Mouse (Mus musculus) limb, embryonic 11.5 days (tissue): ENCODE results near the gene Irak3. TPM values are rescaled to one million over a fixed set of nuclear protein-coding genes. Genes with fewer than 3 reads are reported as not detected.
"Not testable (repeated sequence)": the region's sequence is repeated elsewhere in the genome, so short reads cannot be mapped to it uniquely, and the experiment has no call there.

ENCODE experiments used
- ATAC-seq: fragments of 200-750 bp; cut with Nextera tagmentation; 2 replicates; pipeline ENCODE4 v1.8.0; 2017; ENCODE audit warnings: low read depth; ENCODE audit not compliant: insufficient number of reproducible peaks, low FRiP score, low TSS enrichment
- DNase-seq: peaks from one replicate; pipeline ENCODE4 v3.0.0-alpha.2; 2015; ENCODE audit warnings: low spot score
- H3K27ac ChIP-seq: fragments of 300-500 bp; sonication (generic); replicated peaks from 2 replicates; pipeline ENCODE4 v1.5.1; 2014; ENCODE audit warnings: low read depth, mild to moderate bottlenecking, low read length
- H3K27me3 ChIP-seq: fragments of 300-500 bp; sonication (generic); 2 replicates; pipeline ENCODE4 v1.6.1; 2014; ENCODE audit warnings: mild to moderate bottlenecking, low read length, mixed read lengths; ENCODE audit not compliant: control insufficient read depth, insufficient read depth
- H3K36me3 ChIP-seq: fragments of 300-500 bp; sonication (generic); 2 replicates; pipeline ENCODE4 v1.6.1; 2014; ENCODE audit warnings: mild to moderate bottlenecking, low read length, moderate library complexity, mixed read lengths; ENCODE audit not compliant: control insufficient read depth, insufficient read depth
- H3K4me1 ChIP-seq: fragments of 300-500 bp; sonication (generic); 2 replicates; pipeline ENCODE4 v1.6.1; 2014; ENCODE audit warnings: low read length, mixed read lengths; ENCODE audit not compliant: control insufficient read depth, insufficient read depth
- H3K4me2 ChIP-seq: fragments of 300-500 bp; sonication (generic); 2 replicates; pipeline ENCODE4 v1.6.1; 2014; ENCODE audit warnings: low read depth, mild to moderate bottlenecking, moderate library complexity; ENCODE audit not compliant: severe bottlenecking
- H3K4me3 ChIP-seq: fragments of 300-500 bp; sonication (generic); 2 replicates; pipeline ENCODE4 v1.5.1; 2014; ENCODE audit warnings: low read depth, low read length
- H3K9ac ChIP-seq: fragments of 300-500 bp; sonication (generic); 2 replicates; pipeline ENCODE4 v1.6.1; 2014; ENCODE audit warnings: mild to moderate bottlenecking, low read length
- H3K9me3 ChIP-seq: fragments of 300-500 bp; sonication (generic); 2 replicates; pipeline ENCODE4 v1.6.1; 2016; ENCODE audit warnings: low read length; ENCODE audit not compliant: control insufficient read depth
- WGBS: fragments of 180-500 bp; shearing (Covaris S2); extraction: QIAGEN DNeasy Blood & Tissue Kit; methylation state at CpG from one replicate; pipeline ENCODE4 v1.1.7; 2014; 5-methylcytosine and 5-hydroxymethylcytosine counted together
- polyA plus RNA-seq: library from polyadenylated mRNA; unstranded; fragments of >200 nt; fragmentation: Nextera tagmentation; extraction: Ambion mirVana; gene quantifications from 2 replicates; pipeline ENCODE4 v1.2.1, GENCODE M21; 2014

Irak3 gene
- polyA plus RNA-seq, 1 experiment from 2014 or later: 0.63 TPM

DNA sequence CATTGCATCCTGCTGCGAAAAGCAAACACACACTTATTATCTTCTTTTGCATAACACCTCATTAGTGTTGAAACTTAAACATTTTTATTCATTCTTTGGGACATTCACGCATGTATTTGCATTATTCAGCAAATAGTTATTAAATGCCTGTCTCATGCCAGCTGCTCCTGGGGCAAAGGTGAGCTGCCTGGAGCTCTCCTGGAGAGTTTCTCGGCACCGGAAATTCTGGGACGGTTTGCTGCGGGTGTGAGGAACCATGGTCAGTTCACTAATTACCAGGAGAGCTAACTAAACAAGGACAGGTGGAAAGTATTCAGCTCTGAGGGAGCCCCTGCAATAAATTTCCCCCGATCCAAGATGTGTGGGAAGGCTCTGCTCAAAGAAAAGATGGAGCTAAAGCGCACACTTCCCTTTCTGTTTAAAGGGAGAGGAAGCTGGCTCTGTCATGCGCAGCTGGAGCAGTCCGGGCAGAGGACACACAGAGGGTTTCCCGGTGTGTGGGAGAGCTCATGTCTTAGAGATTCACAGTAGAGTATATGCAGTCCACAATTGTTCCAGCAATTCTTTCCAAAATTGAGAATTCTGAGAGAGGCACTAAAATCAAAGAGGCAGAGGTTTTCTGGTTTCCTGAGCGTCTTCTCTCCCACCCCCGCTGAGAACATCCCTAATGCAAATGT is 73.2 kb downstream of the Irak3 start:
- ATAC-seq: no peak
- Histone ChIP-seq H3K27me3 (no peaks in the 10 kb centered on the region), H3K27ac (no peak overlapping the region), H3K9me3 (no peaks in the 10 kb centered on the region), H3K4me3 (no peak overlapping the region), H3K36me3 (no peaks in the 10 kb centered on the region), H3K4me2 (no peak overlapping the region), H3K9ac (no peak overlapping the region), H3K4me1 (peaks cover 5% of the 10 kb centered on the region; the same call in 1 of the 2 replicates)
- no peak for DNase-seq
- 35% methylated on average over 13 of the region's 13 CpGs for WGBS

DNA sequence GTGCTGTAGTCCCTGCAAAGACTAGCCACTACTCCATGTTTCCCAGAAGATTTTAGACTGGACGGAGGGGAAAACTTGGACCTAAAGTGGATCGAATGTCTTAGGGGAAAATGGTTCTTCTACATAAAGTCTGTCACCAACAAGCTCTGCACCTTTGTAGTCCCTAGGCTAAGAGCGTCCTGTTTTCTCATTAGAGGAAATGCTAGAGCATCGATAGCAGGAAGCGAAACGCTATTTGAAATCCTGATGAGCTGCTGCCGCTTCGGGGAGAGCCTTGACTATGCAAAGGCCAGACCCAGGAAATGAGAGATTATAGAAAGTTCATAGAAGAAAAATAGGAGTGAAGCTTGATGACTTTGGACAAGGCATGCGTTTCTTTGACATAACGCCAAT is 76.5 kb downstream of the Irak3 start:
- H3K36me3 ChIP-seq: no peaks in the 10 kb centered on the region
- no peak overlapping the region for H3K4me3 ChIP-seq
- WGBS: 72% methylated on average over 10 of the region's 10 CpGs
- H3K4me1 ChIP-seq: no peaks in the 10 kb centered on the region
- H3K27me3 ChIP-seq: no peaks in the 10 kb centered on the region
- H3K9ac ChIP-seq: no peak overlapping the region
- H3K9me3 ChIP-seq: no peaks in the 10 kb centered on the region
- H3K4me2 ChIP-seq: no peak overlapping the region
- no peak for DNase-seq
- no peak for ATAC-seq
- H3K27ac ChIP-seq: no peak overlapping the region

DNA sequence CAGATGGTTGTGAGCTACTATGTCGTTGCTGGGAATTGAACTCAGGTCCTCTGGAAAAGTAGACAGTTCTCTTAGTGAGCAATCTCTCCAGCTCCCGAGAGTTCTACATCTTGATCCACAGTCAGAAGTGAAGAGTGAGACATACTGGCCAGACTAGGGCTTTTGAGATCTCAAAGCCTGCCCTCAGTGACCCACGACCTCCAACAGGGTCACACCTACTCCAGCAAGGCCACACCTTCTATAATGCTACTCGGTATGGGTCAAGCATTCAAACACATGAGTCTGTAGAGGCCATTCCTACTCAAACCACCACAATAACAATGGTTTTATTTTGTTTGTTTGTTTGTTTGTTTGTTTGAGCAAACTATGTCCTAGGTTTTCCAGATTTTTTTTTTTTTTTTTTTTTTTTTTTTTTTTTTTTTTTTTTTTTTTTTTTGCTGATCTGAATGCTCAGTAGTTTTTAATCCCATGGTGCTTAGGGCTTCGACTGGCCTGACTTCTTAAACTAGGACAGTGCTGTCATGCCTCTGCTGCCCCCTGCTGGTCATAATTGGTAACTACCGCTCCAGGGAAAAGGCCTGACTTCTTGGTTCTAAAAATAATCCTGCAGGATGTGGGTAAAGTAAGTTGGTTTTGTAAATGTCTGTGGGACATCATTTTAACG is 77.0 kb downstream of the Irak3 start:
- Histone ChIP-seq H3K4me1 (no peaks in the 10 kb centered on the region), H3K9me3 (no peaks in the 10 kb centered on the region), H3K4me2 (no peak overlapping the region), H3K9ac (no peak overlapping the region), H3K27ac (no peak overlapping the region), H3K36me3 (no peaks in the 10 kb centered on the region), H3K27me3 (no peaks in the 10 kb centered on the region), H3K4me3 (no peak overlapping the region)
- DNase-seq (peak; percentile 89), ATAC-seq (no peak)
- 52% methylated on average over 7 of the region's 7 CpGs for WGBS

DNA sequence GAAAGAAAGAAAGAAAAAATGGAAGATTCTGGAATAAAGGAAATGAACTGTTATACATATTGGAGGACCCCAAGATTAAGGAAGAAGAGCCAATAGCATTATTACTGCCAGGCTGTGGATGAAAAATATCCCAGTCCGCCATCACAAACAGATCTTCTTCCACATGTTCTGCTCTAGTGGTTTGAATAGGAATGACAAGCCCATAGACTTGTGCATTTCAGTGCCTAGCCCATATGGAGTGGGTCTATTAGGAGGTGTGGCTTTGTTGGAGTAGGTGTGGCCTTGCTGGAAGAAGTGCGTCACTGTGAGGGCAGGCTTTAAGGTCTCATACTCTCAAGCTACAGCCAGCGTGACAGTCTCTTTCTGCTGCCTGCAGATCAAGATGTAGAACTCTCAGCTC is 78.2 kb downstream of the Irak3 start:
- no peak overlapping the region for H3K4me3 ChIP-seq
- no peak overlapping the region for H3K27ac ChIP-seq
- H3K9ac ChIP-seq: no peak overlapping the region
- no peaks in the 10 kb centered on the region for H3K9me3 ChIP-seq
- H3K4me1 ChIP-seq: no peaks in the 10 kb centered on the region
- WGBS: 90% methylated on average over 3 of the region's 3 CpGs
- no peaks in the 10 kb centered on the region for H3K27me3 ChIP-seq
- H3K36me3 ChIP-seq: no peaks in the 10 kb centered on the region
- DNase-seq (no peak), ATAC-seq (no peak)
- H3K4me2 ChIP-seq: no peak overlapping the region

DNA sequence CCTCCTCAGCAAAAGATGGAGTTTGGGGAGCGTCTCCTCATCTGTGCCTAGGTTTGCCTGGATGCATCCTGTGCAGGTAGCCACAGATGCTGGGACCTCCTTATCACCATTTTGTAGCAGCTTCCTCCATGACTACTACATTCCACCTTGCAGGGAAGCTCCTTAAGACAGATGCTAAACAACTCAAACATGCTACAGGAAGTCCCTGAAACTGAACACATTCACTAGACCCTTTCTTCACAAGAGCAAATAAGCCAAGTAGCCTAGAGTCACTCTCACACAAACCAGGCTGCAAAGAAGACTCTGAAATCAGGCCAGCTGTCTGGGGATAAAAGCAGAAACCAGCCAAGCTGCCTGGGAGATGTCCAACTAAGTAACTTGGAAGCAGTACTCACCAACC is 86.7 kb downstream of the Irak3 start:
- peaks cover 3% of the 10 kb centered on the region; the same call in 1 of the 2 replicates for H3K4me1 ChIP-seq
- H3K36me3 ChIP-seq: no peaks in the 10 kb centered on the region
- no peaks in the 10 kb centered on the region for H3K9me3 ChIP-seq
- ATAC-seq: no peak
- DNase-seq: no peak
- H3K4me3 ChIP-seq: no peak overlapping the region
- H3K4me2 ChIP-seq: no peak overlapping the region
- H3K27ac ChIP-seq: no peak overlapping the region
- H3K27me3 ChIP-seq: no peaks in the 10 kb centered on the region
- H3K9ac ChIP-seq: no peak overlapping the region
- 98% methylated on average over 1 of the region's 1 CpGs for WGBS

DNA sequence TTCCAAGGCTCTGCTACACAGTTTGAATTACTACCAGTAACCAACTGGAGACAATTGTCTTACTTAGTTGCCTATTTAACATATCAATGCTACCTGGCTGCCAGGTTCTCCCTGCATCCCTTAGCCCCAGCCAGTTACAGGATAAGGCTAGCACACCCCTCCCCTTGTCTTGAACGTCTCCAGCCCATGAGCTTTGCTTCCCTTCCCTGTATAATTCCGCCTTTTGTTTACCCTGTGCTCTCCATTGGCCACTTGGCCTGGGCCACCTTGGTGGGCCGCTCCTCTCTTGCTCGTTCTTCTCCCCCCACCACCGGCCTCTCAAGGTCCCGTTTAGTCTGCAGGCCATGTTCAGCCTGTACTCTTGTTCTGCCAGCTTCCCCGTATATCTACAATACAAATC is 87.4 kb downstream of the Irak3 start:
- 49% methylated on average over 7 of the region's 7 CpGs for WGBS

DNA sequence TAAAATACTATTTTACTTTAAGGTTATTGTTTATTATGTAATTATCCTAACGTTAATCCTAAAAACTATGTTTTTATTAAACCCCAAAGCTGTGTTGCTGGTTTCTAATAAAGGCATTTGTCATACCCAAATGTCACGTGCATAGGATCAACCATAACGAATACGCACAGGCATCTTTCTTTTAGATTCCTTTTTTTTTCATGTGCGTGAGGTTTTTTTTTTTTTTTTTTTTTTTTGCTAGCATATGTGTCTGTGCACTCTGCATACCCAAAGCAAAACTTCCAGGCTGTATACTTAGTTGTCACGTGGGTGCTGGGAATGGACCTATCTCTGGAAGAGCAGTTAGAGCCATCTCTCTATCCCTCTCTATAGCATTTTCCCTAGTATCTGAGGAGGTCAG is 88.0 kb downstream of the Irak3 start:
- Histone ChIP-seq H3K27me3 (no peaks in the 10 kb centered on the region), H3K9me3 (no peaks in the 10 kb centered on the region), H3K27ac (no peak overlapping the region), H3K4me1 (peaks cover 3% of the 10 kb centered on the region; the same call in 1 of the 2 replicates), H3K9ac (no peak overlapping the region), H3K4me2 (no peak overlapping the region), H3K4me3 (no peak overlapping the region), H3K36me3 (no peaks in the 10 kb centered on the region)
- ATAC-seq: no peak
- DNase-seq: no peak
- WGBS: 78% methylated on average over 6 of the region's 6 CpGs

More for the DNA sequence above, 87.4 kb downstream of the Irak3 start:
- H3K27me3 ChIP-seq: no peaks in the 10 kb centered on the region
- no peak overlapping the region for H3K9ac ChIP-seq
- no peaks in the 10 kb centered on the region for H3K9me3 ChIP-seq
- no peak overlapping the region for H3K27ac ChIP-seq
- ATAC-seq (no peak), DNase-seq (no peak)
- H3K36me3 ChIP-seq: no peaks in the 10 kb centered on the region
- peaks cover 3% of the 10 kb centered on the region; the same call in 1 of the 2 replicates for H3K4me1 ChIP-seq
- H3K4me2 ChIP-seq: no peak overlapping the region
- H3K4me3 ChIP-seq: no peak overlapping the region

DNA sequence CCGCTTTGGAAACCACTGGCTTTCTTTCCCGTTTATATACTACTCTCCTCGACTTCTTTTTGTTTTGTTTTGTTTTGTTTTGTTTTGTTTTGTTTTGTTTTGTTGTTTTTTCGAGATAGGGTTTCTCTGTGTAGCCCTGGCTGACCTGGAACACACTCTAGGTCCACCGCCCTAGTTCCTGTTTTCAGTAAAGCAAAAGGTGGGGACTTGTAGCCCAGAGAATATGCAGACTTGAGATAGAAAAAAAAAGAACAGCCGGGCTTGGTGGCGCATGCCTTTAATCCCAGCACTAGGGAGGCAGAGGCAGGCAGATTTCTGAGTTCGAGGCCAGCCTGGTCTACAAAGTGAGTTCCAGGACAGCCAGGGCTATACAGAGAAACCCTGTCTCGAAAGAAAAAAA is 88.4 kb downstream of the Irak3 start:
- H3K9me3 ChIP-seq, H3K27ac ChIP-seq, H3K9ac ChIP-seq, H3K27me3 ChIP-seq, H3K4me3 ChIP-seq, ATAC-seq, DNase-seq, H3K4me1 ChIP-seq, H3K36me3 ChIP-seq: not testable (repeated sequence)
- WGBS: 74% methylated on average over 9 of the region's 9 CpGs
- H3K4me2 ChIP-seq: peak overlapping the region; percentile 58
